11 mouse cellular contexts compared by ENCODE assay signal in the genomic region with DNA sequence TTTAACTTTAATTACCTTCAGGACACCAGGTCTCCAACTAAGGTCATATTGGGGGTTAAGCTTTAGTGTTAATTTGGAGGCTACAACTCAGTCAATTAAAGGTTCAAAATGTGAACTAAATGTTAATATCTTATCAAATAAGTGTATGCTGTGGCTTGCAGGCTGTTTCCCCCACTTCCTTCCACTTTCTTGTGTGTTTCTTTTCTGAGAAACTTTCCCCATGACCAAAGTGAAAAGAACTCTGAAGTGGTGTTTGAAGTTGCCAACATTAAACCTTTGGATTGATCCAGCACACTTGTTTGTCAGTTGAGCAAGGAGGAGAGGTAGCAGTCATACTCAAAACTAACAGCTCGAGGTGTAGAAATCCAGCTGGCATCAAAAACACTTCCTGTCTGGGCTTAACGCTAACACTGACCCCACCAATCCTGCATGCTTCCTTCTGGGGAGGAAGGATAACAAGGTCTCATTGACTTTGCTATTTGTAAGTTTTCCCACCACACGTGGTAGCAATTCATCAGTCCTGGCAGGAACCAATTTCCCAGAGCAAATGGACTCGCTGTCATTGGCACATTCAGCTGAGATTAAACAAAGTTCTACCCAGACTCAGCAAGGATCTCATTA.
A peak's percentile ranks its signal among the peaks of the same experiment; 100 is the strongest.
DNase-seq lines count a peak whose midpoint lies in the region; ATAC-seq and TF ChIP-seq lines count a peak whose summit lies in the region.
"Had no signal": no experiment of that assay in that cellular context is flagged by ENCODE, and none has a peak within 500 bp of the region (broad histone marks: within the 10 kb centered on the region; RNA-seq: fewer than 3 reads in every experiment).

No protein-coding gene starts in this region.

- H3K27ac ChIP-seq in limb, embryonic 12.5 days = peak overlapping the region; percentile 50; the same call in 1 of the 2 replicates
- H3K27ac ChIP-seq: liver, embryonic 13.5 days had no signal

- WGBS in lung, adult 2 months = 3% methylated on average over 4 of the region's 4 CpGs
- 3% methylated on average over 4 of the region's 4 CpGs for WGBS in limb, embryonic 12.5 days

- H3K27me3 ChIP-seq in limb, embryonic 12.5 days = no peaks in the 10 kb centered on the region
- H3K27me3 ChIP-seq: liver, embryonic 13.5 days had no signal

- no peak overlapping the region for H3K4me3 ChIP-seq in lung, adult 2 months (replicated peaks; ENCODE audit: extremely low read depth, low read depth, low read length)
- no peak overlapping the region for H3K4me3 ChIP-seq in limb, embryonic 12.5 days (replicated peaks)
- H3K4me3 ChIP-seq: liver, embryonic 13.5 days had no signal

- peak; percentile 90 for ATAC-seq in granulocyte monocyte progenitor cell, adult 5-6 weeks (replicated peaks; ENCODE audit: poor library complexity, severe bottlenecking)
- no peak; the same call in 1 of the 2 replicates for ATAC-seq in limb, embryonic 12.5 days (ENCODE audit: insufficient number of reproducible peaks, insufficient read depth, low FRiP score, low TSS enrichment, low read depth)

- H3K36me3 ChIP-seq in limb, embryonic 12.5 days = no peaks in the 10 kb centered on the region
- H3K36me3 ChIP-seq: G1E; liver, embryonic 13.5 days had no signal

- peaks cover 5% of the 10 kb centered on the region for H3K4me1 ChIP-seq in lung, adult 2 months (ENCODE audit: control insufficient read depth, insufficient read depth, low read length)
- H3K4me1 ChIP-seq in limb, embryonic 12.5 days (replicated peaks) = peaks cover 17% of the 10 kb centered on the region
- H3K4me1 ChIP-seq: liver, embryonic 13.5 days had no signal

- DNase-seq in lung, adult 18-20 months = peak; percentile 5 to 19
- DNase-seq in lung, adult 2 months = no peak
- DNase-seq in urinary bladder, postnatal 25 days (ENCODE audit: low spot score) = no peak
- DNase-seq in left cerebral cortex, adult 11 months (ENCODE audit: low spot score) = no peak
- DNase-seq in urinary bladder, postnatal 36 days (ENCODE audit: low spot score in 2 of 2) = no peak
- DNase-seq: cerebellum, adult 18-20 months; liver, embryonic 13.5 days; thymus, postnatal 36 days had no signal

- H3K9ac ChIP-seq in limb, embryonic 12.5 days (replicated peaks) = no peak overlapping the region
- H3K9ac ChIP-seq: liver, embryonic 13.5 days had no signal

- no peak for TF ChIP-seq POLR2A in lung, adult 2 months (IDR thresholded peaks at IDR 0.05; ENCODE audit: borderline replicate concordance, extremely low read depth, low read depth, low read length)

- no peak overlapping the region for H3K4me2 ChIP-seq in limb, embryonic 12.5 days
- H3K4me2 ChIP-seq: liver, embryonic 13.5 days had no signal

- TF ChIP-seq CTCF in lung, adult 2 months (IDR thresholded peaks at IDR 0.05; ENCODE audit: insufficient read depth, low read length) = no peak

- no peaks in the 10 kb centered on the region for H3K9me3 ChIP-seq in limb, embryonic 12.5 days
- H3K9me3 ChIP-seq: G1E; liver, embryonic 13.5 days had no signal

Comparison
In these comparisons a context has a peak if more than half of its experiments do, and no peak if none do; other contexts are left out.
1. DNase-seq: peak in lung, adult 18-20 months (2 of 2); none in lung, adult 2 months (single experiment), urinary bladder, postnatal 25 days (single experiment), left cerebral cortex, adult 11 months (single experiment) and urinary bladder, postnatal 36 days (0 of 2).